Mouse (Mus musculus): ENCODE measurements around the gene Slc7a5.

DNA sequence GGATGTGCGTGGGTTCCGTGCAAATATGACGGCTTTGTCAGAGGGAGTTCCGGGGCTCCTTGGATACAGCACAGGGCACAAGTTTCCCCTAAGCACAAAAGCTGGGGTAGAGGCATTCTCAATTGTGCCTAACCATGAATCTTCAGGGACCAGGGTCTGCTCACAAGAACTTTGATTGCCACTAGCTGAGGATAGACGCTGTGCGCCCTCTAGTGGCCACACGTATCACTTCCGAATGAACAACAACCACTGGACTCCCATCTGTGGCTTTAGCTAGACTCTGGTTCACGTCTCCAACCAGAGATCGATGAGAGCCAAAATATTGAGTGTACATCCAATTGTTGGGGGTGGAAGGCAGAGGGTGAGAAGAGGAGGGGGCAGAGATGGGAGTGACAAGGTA is 18.1 kb upstream of the Slc7a5 start:
- peak; percentile 93 for TF ChIP-seq CTCF (IDR thresholded peaks at IDR 0.05; ENCODE audit: borderline replicate concordance, extremely low read depth, insufficient read depth, insufficient read length)
- no peak for TF ChIP-seq POLR2A (IDR thresholded peaks at IDR 0.05; ENCODE audit: borderline replicate concordance, extremely low read depth, insufficient read depth, insufficient read length, poor library complexity, severe bottlenecking)
